Mouse (Mus musculus): ENCODE data around the gene Glul.
"Not testable (repeated sequence)": the region's sequence is repeated elsewhere in the genome, so short reads cannot be mapped to it uniquely, and the experiment has no call there.

Gene Glul

GRCm38 (mm10) chr1:153899731-153900380 lies at the start of gene Glul, which contains the start of gene Teddm2:
Gene Glul, plus strand, starts transcription at chr1:153899944.
Gene Teddm2, minus strand, starts transcription at chr1:153900228.
- peak; percentile 97 to 99 for DNase-seq

GRCm38 (mm10) chr1:153852696-153853095 lies 47.0 kb upstream of the Glul start:
- DNase-seq = not testable (repeated sequence)

GRCm38 (mm10) chr1:153855946-153856345 lies 43.8 kb upstream of the Glul start:
- no peak for DNase-seq

- DNase-seq = no peak
Measured at GRCm38 (mm10) chr1:153874045-153874444, 25.7 kb upstream of the Glul start, which contains the start of gene Teddm1b. Gene Teddm1b, plus strand, starts transcription at chr1:153874345.

GRCm38 (mm10) chr1:153880391-153880790 lies 19.4 kb upstream of the Glul start:
- not testable (repeated sequence) for DNase-seq

GRCm38 (mm10) chr1:153886024-153886633 lies 13.6 kb upstream of the Glul start:
- DNase-seq = no peak

- no peak for DNase-seq
Measured at GRCm38 (mm10) chr1:153890121-153890520, 9.6 kb upstream of the Glul start.

GRCm38 (mm10) chr1:153891442-153891841 lies 8.3 kb upstream of the Glul start, which contains the start of gene Teddm1a:
Gene Teddm1a, plus strand, starts transcription at chr1:153891742.
- DNase-seq = no peak

- no peak for DNase-seq
Measured at GRCm38 (mm10) chr1:153893746-153894145, 6.0 kb upstream of the Glul start.

GRCm38 (mm10) chr1:153894201-153894893 lies 5.4 kb upstream of the Glul start:
- no peak for DNase-seq

- peak; percentile 77 to 81 for DNase-seq
Measured at GRCm38 (mm10) chr1:153894979-153895378, 4.8 kb upstream of the Glul start.

- DNase-seq = no peak
Measured at GRCm38 (mm10) chr1:153897196-153897595, 2.5 kb upstream of the Glul start.

- DNase-seq = no peak
Measured at GRCm38 (mm10) chr1:153898989-153899730, 584 bp upstream of the Glul start.

- peak in 1 of 2 experiments; percentile 71 for DNase-seq
Measured at GRCm38 (mm10) chr1:153900381-153900780, 637 bp downstream of the Glul start.

- DNase-seq = peak; percentile 31 to 53
Measured at GRCm38 (mm10) chr1:153900860-153901730, 1.4 kb downstream of the Glul start.

GRCm38 (mm10) chr1:153903006-153903405 lies 3.3 kb downstream of the Glul start:
- DNase-seq = no peak

- DNase-seq = no peak
Measured at GRCm38 (mm10) chr1:153904236-153904635, 4.5 kb downstream of the Glul start.

GRCm38 (mm10) chr1:153905884-153906283 lies 6.1 kb downstream of the Glul start:
- DNase-seq = no peak

GRCm38 (mm10) chr1:153908208-153908607 lies 8.5 kb downstream of the Glul start:
- DNase-seq = no peak

- DNase-seq = no peak
Measured at GRCm38 (mm10) chr1:153908741-153909140, 9.0 kb downstream of the Glul start.

GRCm38 (mm10) chr1:153909213-153909962 lies 9.6 kb downstream of the Glul start:
- DNase-seq = peak; percentile 58 to 72
